In the genomic region with DNA sequence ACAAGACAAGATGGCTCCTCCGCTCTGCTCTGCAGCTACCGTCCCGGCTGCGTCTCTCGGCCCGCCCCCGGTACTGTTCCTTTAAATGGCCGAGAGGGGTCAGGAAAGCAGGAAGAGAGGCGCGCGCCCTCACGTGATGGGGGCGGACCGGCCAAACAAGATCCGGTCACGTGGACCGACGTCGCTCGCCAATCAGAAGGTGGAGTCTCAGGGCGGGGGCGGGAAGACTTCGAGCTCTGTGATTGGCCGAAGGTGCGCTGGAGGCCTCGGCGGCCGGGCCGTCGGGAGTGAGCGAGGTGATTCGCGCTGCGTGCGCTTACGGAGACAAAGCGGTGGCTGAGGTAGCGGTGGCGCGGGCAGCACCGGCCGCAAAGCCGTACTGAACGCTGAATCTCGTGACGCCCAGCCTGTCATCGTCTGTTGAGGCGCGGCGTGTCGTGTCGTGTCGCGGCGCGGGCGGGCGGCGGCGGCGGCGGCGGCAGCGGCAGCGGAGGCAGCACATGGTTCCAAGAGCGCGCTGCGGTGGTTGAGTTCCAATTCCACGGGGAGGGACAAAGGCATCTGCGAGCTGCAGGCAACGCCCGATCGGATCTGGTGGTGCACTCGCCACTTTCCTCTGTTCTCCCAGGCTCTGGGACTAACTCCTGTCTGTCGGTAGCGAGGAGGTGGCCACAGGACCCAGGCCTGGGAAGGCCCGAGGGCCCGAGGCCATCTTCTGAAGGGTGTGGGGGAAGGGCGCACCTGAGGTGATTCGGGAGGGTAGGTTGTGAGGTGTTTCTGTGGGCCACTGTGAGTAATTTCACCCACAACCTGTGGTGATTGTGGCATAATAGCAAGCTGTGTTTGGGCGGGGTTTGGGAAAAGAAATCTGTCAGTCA, we compare ENCODE assay signal across 8 mouse cellular contexts. TPM values are rescaled to one million over a fixed set of nuclear protein-coding genes. Genes with fewer than 3 reads are reported as not detected.
DNase-seq lines count a peak whose midpoint lies in the region; ATAC-seq and TF ChIP-seq lines count a peak whose summit lies in the region.

A gene (plus strand): TSS at position 228 of the 878 bp plus-strand sequence.

- peak; percentile 73 for TF ChIP-seq POLR2A in kidney, adult 2 months (IDR thresholded peaks at IDR 0.05; ENCODE audit: low read depth, low read length)
- peak; percentile 80 for TF ChIP-seq POLR2A in spleen, adult 2 months (IDR thresholded peaks at IDR 0.05; ENCODE audit: low read depth, low read length)

- H3K27me3 ChIP-seq in embryonic facial prominence, embryonic 13.5 days = no peaks in the 10 kb centered on the region
- no peaks in the 10 kb centered on the region for H3K27me3 ChIP-seq in kidney, adult 2 months (replicated peaks; ENCODE audit: control insufficient read depth, insufficient read depth, low read length)
- no peaks in the 10 kb centered on the region for H3K27me3 ChIP-seq in limb, embryonic 12.5 days
- no peaks in the 10 kb centered on the region for H3K27me3 ChIP-seq in midbrain, embryonic 15.5 days (replicated peaks)
- no peaks in the 10 kb centered on the region for H3K27me3 ChIP-seq in spleen, adult 2 months (ENCODE audit: control insufficient read depth, insufficient read depth, low read length)

- H3K4me2 ChIP-seq in embryonic facial prominence, embryonic 13.5 days = peak within 1 kb of the TSS; percentile 81
- H3K4me2 ChIP-seq in limb, embryonic 12.5 days = peak within 1 kb of the TSS; percentile 68
- H3K4me2 ChIP-seq in midbrain, embryonic 15.5 days = peak within 1 kb of the TSS; percentile 84

- H3K4me1 ChIP-seq in embryonic facial prominence, embryonic 13.5 days = peaks cover 14% of the 10 kb centered on the region
- H3K4me1 ChIP-seq in kidney, adult 2 months (ENCODE audit: control insufficient read depth, insufficient read depth, low read length) = peaks cover 8% of the 10 kb centered on the region; the same call in 1 of the 2 replicates
- peaks cover 16% of the 10 kb centered on the region for H3K4me1 ChIP-seq in limb, embryonic 12.5 days (replicated peaks)
- peaks cover 32% of the 10 kb centered on the region for H3K4me1 ChIP-seq in midbrain, embryonic 15.5 days
- peaks cover 9% of the 10 kb centered on the region for H3K4me1 ChIP-seq in spleen, adult 2 months (ENCODE audit: control insufficient read depth, insufficient read depth, insufficient read length)

- H3K9me3 ChIP-seq in embryonic facial prominence, embryonic 13.5 days = peaks cover 25% of the 10 kb centered on the region
- peaks cover 26% of the 10 kb centered on the region for H3K9me3 ChIP-seq in limb, embryonic 12.5 days
- peaks cover 8% of the 10 kb centered on the region for H3K9me3 ChIP-seq in midbrain, embryonic 15.5 days

- peak within 1 kb of the TSS; percentile 94 for H3K27ac ChIP-seq in embryonic facial prominence, embryonic 13.5 days
- H3K27ac ChIP-seq in kidney, adult 2 months (ENCODE audit: insufficient read depth, low read depth, low read length) = peak within 1 kb of the TSS; percentile 89
- peak within 1 kb of the TSS; percentile 94 for H3K27ac ChIP-seq in limb, embryonic 12.5 days
- H3K27ac ChIP-seq in midbrain, embryonic 15.5 days = peak within 1 kb of the TSS; percentile 96
- peak within 1 kb of the TSS; percentile 86 for H3K27ac ChIP-seq in spleen, adult 2 months (ENCODE audit: insufficient read depth, low read length)

- H3K36me3 ChIP-seq in embryonic facial prominence, embryonic 13.5 days = peaks cover 48% of the 10 kb centered on the region
- H3K36me3 ChIP-seq in kidney, adult 2 months (ENCODE audit: control insufficient read depth, insufficient read depth, low read length) = peaks cover 16% of the 10 kb centered on the region
- peaks cover 54% of the 10 kb centered on the region for H3K36me3 ChIP-seq in limb, embryonic 12.5 days
- peaks cover 24% of the 10 kb centered on the region for H3K36me3 ChIP-seq in midbrain, embryonic 15.5 days (replicated peaks)
- H3K36me3 ChIP-seq in spleen, adult 2 months (ENCODE audit: control insufficient read depth, insufficient read depth, low read length) = peaks cover 15% of the 10 kb centered on the region

- no peak for TF ChIP-seq CTCF in kidney, adult 2 months (conservative IDR thresholded peaks at IDR 0.05; ENCODE audit: insufficient read depth, insufficient read length, low read depth, low read length)
- TF ChIP-seq CTCF in spleen, adult 2 months (IDR thresholded peaks at IDR 0.05; ENCODE audit: extremely low read depth, insufficient read depth, insufficient read length, insufficient replicate concordance) = no peak

- DNase-seq in 3134 (ENCODE audit: extremely low read depth, insufficient read length, low spot score) = peak; percentile 95
- peak; percentile 96 to 97 for DNase-seq in adrenal gland, postnatal 36 days
- peak; percentile 96 to 98 for DNase-seq in heart, adult 18-20 months
- peak; percentile 99 for DNase-seq in kidney, adult 2 months
- DNase-seq in spleen, adult 2 months (ENCODE audit: low read depth in 1 of 2, low spot score in 2 of 2) = peak; percentile 93 to 98

- WGBS in embryonic facial prominence, embryonic 13.5 days = under 1% methylated on average over 81 of the region's 81 CpGs
- WGBS in kidney, adult 2 months = 1% methylated on average over 81 of the region's 81 CpGs
- WGBS in limb, embryonic 12.5 days = 1% methylated on average over 79 of the region's 81 CpGs
- WGBS in midbrain, embryonic 15.5 days = 1% methylated on average over 81 of the region's 81 CpGs
- WGBS in spleen, adult 2 months = 3% methylated on average over 81 of the region's 81 CpGs

- H3K4me3 ChIP-seq in embryonic facial prominence, embryonic 13.5 days = peak within 1 kb of the TSS; percentile 95
- H3K4me3 ChIP-seq in kidney, adult 2 months (ENCODE audit: insufficient read depth, low read depth, low read length) = peak within 1 kb of the TSS; percentile 92
- peak within 1 kb of the TSS; percentile 79 for H3K4me3 ChIP-seq in limb, embryonic 12.5 days (replicated peaks)
- H3K4me3 ChIP-seq in midbrain, embryonic 15.5 days = peak within 1 kb of the TSS; percentile 70
- H3K4me3 ChIP-seq in spleen, adult 2 months (ENCODE audit: extremely low read depth, insufficient read depth, insufficient read length) = peak within 1 kb of the TSS; percentile 97

- peak; percentile 95 for ATAC-seq in embryonic facial prominence, embryonic 13.5 days (ENCODE audit: insufficient number of reproducible peaks, insufficient read depth, low FRiP score, low TSS enrichment, low read depth)
- ATAC-seq in limb, embryonic 12.5 days (ENCODE audit: insufficient number of reproducible peaks, insufficient read depth, low FRiP score, low TSS enrichment, low read depth) = peak; percentile 97
- peak; percentile 98 for ATAC-seq in midbrain, embryonic 15.5 days (replicated peaks)

- peak within 1 kb of the TSS; percentile 99 for H3K9ac ChIP-seq in embryonic facial prominence, embryonic 13.5 days
- H3K9ac ChIP-seq in limb, embryonic 12.5 days (replicated peaks) = peak within 1 kb of the TSS; percentile 97
- H3K9ac ChIP-seq in midbrain, embryonic 15.5 days = peak within 1 kb of the TSS; percentile 89

RNA-seq across cellular contexts. Expression of the gene that starts here (rescaled TPM):
- 10 to 100 TPM; 42.9 to 48.4 TPM for total RNA-seq in adrenal gland, postnatal 36 days (2021)
- 35.7 and 38.6 TPM in 2 replicates for polyA plus RNA-seq in embryonic facial prominence, embryonic 13.5 days (2015; fragmentation: Nextera tagmentation; extraction: Ambion mirVana)
- total RNA-seq in heart, adult 18-20 months (2021) = 10 to 100 TPM; 16.8 to 20.7 TPM
- 8.6 and 9.2 TPM in 2 replicates for polyA plus RNA-seq in kidney, adult 2 months (2012; rRNA removed)
- polyA plus RNA-seq in limb, embryonic 12.5 days (2016; fragmentation: Nextera tagmentation; extraction: Ambion mirVana) = 50.5 and 54.0 TPM in 2 replicates
- polyA plus RNA-seq in midbrain, embryonic 15.5 days (2015; fragmentation: Nextera tagmentation; extraction: Ambion mirVana) = 39.5 and 42.5 TPM in 2 replicates
- polyA plus RNA-seq in spleen, adult 2 months (2012; rRNA removed) = 7.0 and 7.5 TPM in 2 replicates

Comparison
In these comparisons a context has a peak if more than half of its experiments do, and no peak if none do; other contexts are left out.
1. Peak in every context shown above with its lines: DNase-seq, ATAC-seq, H3K4me3 ChIP-seq and H3K27ac ChIP-seq.